Mouse (Mus musculus): ENCODE results near the gene Pltp.
"Not testable (repeated sequence)": the region's sequence is repeated elsewhere in the genome, so short reads cannot be mapped to it uniquely, and the experiment has no call there.

Gene Pltp

GRCm38 (mm10) chr2:164813557-164813956 lies 44.0 kb downstream of the Pltp start:
- in situ Hi-C loops (cut with MboI; ENCODE audit: low sequenced_read_pairs): no loop called here

GRCm38 (mm10) chr2:164806614-164807013 lies 50.9 kb downstream of the Pltp start:
- in situ Hi-C loops (cut with MboI; ENCODE audit: low sequenced_read_pairs): no loop called here

DNA sequence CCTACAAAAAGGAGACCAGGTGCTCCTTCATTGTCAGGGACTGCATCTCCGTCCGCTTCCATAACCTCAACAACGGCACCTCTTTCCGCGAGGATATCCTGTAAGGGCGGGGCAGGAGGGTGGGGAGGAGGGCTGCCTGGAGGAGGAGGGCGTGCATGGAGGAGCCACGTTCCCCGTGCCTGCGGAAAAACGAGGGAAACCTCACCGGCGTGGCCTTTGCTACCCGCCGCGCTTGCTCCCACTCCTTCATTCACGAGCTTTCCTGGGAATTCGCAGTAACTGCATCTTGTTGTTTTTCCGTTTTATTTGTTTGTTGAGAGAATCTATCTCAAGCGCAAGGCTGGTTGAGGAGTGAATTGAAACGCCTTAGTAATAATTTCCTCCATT lies 52.2 kb downstream of the Pltp start:
- in situ Hi-C loops (cut with MboI; ENCODE audit: low sequenced_read_pairs): no loop called here

DNA sequence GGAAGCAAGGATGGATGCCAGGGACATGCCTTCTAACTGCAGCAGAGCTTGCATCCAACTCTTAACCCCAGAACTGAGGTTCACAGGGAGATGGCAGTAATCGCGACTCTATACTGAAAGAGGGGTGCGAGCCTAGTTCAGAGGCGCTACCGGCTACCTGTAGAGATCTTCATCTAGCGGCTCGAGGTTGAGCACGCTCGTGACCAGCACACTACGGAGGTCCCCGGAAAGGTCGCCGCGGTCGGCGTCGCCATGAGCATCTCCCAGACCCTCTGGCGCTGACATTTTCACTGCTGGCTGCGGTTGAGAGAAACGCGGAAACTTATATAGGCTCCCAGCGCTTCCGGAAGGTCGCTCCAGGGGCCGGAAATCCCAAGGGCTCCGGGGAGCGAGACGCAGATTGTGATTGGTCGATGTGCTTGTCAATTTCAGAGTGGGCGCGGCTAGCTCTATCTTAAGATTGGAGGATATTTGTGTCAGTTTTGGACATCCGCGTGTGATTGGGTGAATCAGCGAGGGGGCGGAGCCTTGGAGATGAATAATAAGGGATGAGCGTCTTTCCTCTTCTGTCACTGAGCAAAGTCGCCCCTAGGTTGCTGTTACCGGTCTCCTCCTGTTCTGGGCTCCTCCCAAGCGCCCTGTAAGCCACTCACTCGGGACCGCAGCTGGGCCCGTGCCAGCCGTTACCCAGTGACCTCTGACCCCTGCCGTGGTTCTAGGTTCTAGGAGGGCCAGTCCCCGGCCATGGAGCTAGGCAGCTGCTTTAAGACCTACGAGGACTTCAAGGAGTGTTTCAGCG lies 52.8 kb downstream of the Pltp start, which contains the start of the genes Acot8 and Zswim3:
Acot8 (minus strand) TSS at position 350 of the 799 bp plus-strand sequence.
Zswim3 (plus strand) TSS at position 566 of the 799 bp plus-strand sequence.
- in situ Hi-C loops (cut with MboI; ENCODE audit: low sequenced_read_pairs): no loop called here

DNA sequence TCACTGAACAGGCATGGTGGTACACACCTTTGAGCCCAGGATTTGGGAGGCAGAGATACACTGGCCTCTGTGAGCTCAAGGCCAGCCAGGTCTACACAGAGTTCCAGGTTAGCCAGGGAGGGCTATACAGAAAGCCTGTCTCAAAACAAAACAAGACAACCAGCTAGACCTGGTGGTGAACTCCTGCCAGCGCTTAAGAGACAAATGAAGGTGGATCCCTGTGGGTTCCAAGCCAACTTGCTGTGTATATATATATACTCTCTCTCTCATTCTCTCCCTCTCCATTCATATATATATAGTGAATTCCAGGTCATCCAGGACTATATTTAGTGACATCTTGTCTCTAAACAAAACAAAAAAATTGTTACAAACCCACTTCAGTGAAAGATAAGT lies 53.6 kb downstream of the Pltp start:
- in situ Hi-C loops (cut with MboI; ENCODE audit: low sequenced_read_pairs): no loop called here

GRCm38 (mm10) chr2:164803201-164803920 lies 54.1 kb downstream of the Pltp start:
- in situ Hi-C loops (cut with MboI; ENCODE audit: low sequenced_read_pairs): no loop called here

DNA sequence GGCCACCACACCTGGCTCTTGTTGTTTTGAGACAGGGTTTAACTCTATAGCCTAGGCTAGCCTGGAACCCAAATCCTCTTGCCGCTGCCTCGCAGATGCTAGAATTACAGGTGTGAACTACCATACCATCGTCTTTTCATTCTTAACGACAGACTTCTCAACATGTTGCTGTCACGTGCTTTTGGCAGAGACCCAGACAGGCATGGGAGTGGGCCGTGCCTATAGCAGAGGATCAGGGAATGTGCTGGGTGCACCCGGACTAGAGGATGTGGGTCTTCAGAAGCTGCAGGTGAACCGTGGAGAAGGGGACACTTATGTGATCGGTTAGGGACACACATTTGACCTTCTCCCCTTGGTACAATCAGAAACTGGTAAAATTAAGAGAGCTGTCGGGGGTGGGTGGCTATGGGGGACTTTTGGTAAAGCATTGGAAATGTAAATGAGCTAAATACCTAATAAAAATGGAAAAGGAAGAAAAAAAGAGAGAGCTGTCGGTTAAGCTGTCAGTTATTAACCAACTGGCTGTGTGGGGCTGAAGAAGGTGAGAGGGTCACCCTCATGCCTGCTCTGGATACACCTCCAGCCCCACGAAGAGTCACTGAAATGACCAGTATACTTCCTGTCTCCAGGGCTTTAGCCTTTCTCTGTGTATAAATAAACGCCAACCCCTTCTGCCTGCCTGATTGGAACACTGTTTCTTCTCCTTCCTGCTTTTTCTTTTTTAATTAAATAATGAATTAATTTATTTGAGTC lies 57.1 kb downstream of the Pltp start:
- in situ Hi-C loops (cut with MboI; ENCODE audit: low sequenced_read_pairs): no loop called here

- in situ Hi-C loops (cut with MboI; ENCODE audit: low sequenced_read_pairs): not testable (repeated sequence)
Observed at GRCm38 (mm10) chr2:164798554-164798953, 59.0 kb downstream of the Pltp start.

GRCm38 (mm10) chr2:164795868-164796267 lies 61.6 kb downstream of the Pltp start:
- in situ Hi-C loops (cut with MboI; ENCODE audit: low sequenced_read_pairs): no loop called here

GRCm38 (mm10) chr2:164794293-164794692 lies 63.2 kb downstream of the Pltp start:
- in situ Hi-C loops (cut with MboI; ENCODE audit: low sequenced_read_pairs): no loop called here

DNA sequence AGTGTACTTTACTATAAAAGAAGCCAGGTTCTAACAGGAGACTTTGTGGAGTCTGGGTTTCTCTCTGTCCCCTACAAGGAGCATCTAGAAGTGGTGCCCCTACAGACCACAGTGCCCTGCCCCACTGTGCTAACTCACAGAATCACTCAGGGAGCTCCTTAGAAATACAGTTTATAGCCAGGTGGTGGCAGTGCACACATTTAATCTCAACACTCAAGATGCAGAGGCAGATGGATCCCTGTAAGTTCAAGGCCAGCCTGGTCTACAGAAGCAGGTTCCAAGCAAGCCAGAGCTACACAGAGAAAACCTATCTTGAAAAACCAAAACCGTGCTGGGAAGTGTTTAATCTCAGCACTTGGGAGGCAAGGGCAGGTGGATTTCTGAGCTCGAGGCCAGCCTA lies 63.7 kb downstream of the Pltp start:
- in situ Hi-C loops (cut with MboI; ENCODE audit: low sequenced_read_pairs): no loop called here

DNA sequence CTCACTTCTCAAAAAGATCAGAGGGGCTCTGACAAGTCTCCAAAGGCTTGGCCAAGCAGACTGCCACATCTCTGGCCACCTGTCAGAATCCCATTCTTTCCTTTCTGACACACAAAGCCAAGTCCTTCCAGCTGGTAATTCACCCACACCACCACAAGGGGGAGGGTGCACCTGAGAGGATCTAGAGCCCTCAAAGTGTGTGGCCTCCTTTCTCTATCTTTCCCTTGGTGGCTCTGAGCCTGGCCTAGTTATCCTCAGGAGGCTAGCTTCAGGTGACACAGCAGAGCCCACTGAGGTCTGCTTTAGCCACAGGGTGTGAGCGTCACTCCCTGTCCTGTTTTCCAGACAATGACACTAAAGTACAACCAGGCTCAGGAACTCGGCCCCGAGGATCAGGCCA lies 64.3 kb downstream of the Pltp start:
- in situ Hi-C loops (cut with MboI; ENCODE audit: low sequenced_read_pairs): no loop called here

GRCm38 (mm10) chr2:164792400-164793190 lies 64.9 kb downstream of the Pltp start:
- in situ Hi-C loops (cut with MboI; ENCODE audit: low sequenced_read_pairs): no loop called here

- in situ Hi-C loops (cut with MboI; ENCODE audit: low sequenced_read_pairs): no loop called here
Observed at GRCm38 (mm10) chr2:164791841-164792261, 65.7 kb downstream of the Pltp start.

- in situ Hi-C loops (cut with MboI; ENCODE audit: low sequenced_read_pairs): no loop called here
Observed at GRCm38 (mm10) chr2:164790451-164790850, 67.1 kb downstream of the Pltp start.

All from CH12F3 (cell line).